Mouse (Mus musculus): ENCODE data around the gene Auts2. TPM values are rescaled to one million over a fixed set of nuclear protein-coding genes. Genes with fewer than 3 reads are reported as not detected.

The Auts2 gene
- polyA plus RNA-seq, 1 experiment from 2014 or later = 1.8 TPM

- no peak overlapping the region for H3K4me3 ChIP-seq (ENCODE audit: low read depth, low read length)
- no peak overlapping the region for H3K27ac ChIP-seq (ENCODE audit: low read length)
- no peak overlapping the region for H3K9ac ChIP-seq (ENCODE audit: low read depth, low read length)
- no peaks in the 10 kb centered on the region for H3K27me3 ChIP-seq (ENCODE audit: control insufficient read depth, insufficient read depth, low read depth, low read length)
- no peaks in the 10 kb centered on the region for H3K9me3 ChIP-seq (replicated peaks; ENCODE audit: control insufficient read depth, low read length)
- H3K4me1 ChIP-seq (ENCODE audit: control insufficient read depth, low read depth, low read length) = no peaks in the 10 kb centered on the region; the same call in 1 of the 2 replicates
- WGBS (ENCODE audit: insufficient replicate concordance) = 59% methylated on average over 3 of the region's 3 CpGs
- H3K4me2 ChIP-seq (ENCODE audit: low read depth, low read length) = no peak overlapping the region
- ATAC-seq (ENCODE audit: low read depth) = no peak
- H3K36me3 ChIP-seq (ENCODE audit: control insufficient read depth, insufficient read depth) = no peaks in the 10 kb centered on the region
These were observed 945.6 kb downstream of the Auts2 start for GRCm38 (mm10) chr5:131597503-131597902.

- Histone ChIP-seq H3K4me2 (ENCODE audit: low read depth, low read length) (no peak overlapping the region), H3K9me3 (replicated peaks; ENCODE audit: control insufficient read depth, low read length) (no peaks in the 10 kb centered on the region), H3K27ac (ENCODE audit: low read length) (no peak overlapping the region), H3K9ac (ENCODE audit: low read depth, low read length) (no peak overlapping the region), H3K4me1 (ENCODE audit: control insufficient read depth, low read depth, low read length) (no peaks in the 10 kb centered on the region; the same call in 1 of the 2 replicates), H3K36me3 (ENCODE audit: control insufficient read depth, insufficient read depth) (no peaks in the 10 kb centered on the region), H3K4me3 (ENCODE audit: low read depth, low read length) (no peak overlapping the region), H3K27me3 (ENCODE audit: control insufficient read depth, insufficient read depth, low read depth, low read length) (no peaks in the 10 kb centered on the region)
- 15% methylated on average over 10 of the region's 10 CpGs for WGBS (ENCODE audit: insufficient replicate concordance)
- ATAC-seq (ENCODE audit: low read depth) = no peak
These were observed 946.6 kb downstream of the Auts2 start for GRCm38 (mm10) chr5:131596591-131596990.

GRCm38 (mm10) chr5:131595730-131596129 lies 947.4 kb downstream of the Auts2 start:
- H3K9ac ChIP-seq (ENCODE audit: low read depth, low read length) = no peak overlapping the region

GRCm38 (mm10) chr5:131594597-131594996 lies 948.5 kb downstream of the Auts2 start:
- Histone ChIP-seq H3K36me3 (ENCODE audit: control insufficient read depth, insufficient read depth) (no peaks in the 10 kb centered on the region), H3K4me2 (ENCODE audit: low read depth, low read length) (no peak overlapping the region), H3K4me3 (ENCODE audit: low read depth, low read length) (no peak overlapping the region), H3K27ac (ENCODE audit: low read length) (no peak overlapping the region), H3K9me3 (replicated peaks; ENCODE audit: control insufficient read depth, low read length) (no peaks in the 10 kb centered on the region), H3K27me3 (ENCODE audit: control insufficient read depth, insufficient read depth, low read depth, low read length) (no peaks in the 10 kb centered on the region), H3K4me1 (ENCODE audit: control insufficient read depth, low read depth, low read length) (no peaks in the 10 kb centered on the region; the same call in 1 of the 2 replicates), H3K9ac (ENCODE audit: low read depth, low read length) (no peak overlapping the region)
- 71% methylated on average over 3 of the region's 3 CpGs for WGBS (ENCODE audit: insufficient replicate concordance)
- no peak for ATAC-seq (ENCODE audit: low read depth)

More at GRCm38 (mm10) chr5:131595730-131596129, 947.4 kb downstream of the Auts2 start:
- Histone ChIP-seq H3K4me3 (ENCODE audit: low read depth, low read length) (no peak overlapping the region), H3K4me1 (ENCODE audit: control insufficient read depth, low read depth, low read length) (no peaks in the 10 kb centered on the region; the same call in 1 of the 2 replicates), H3K4me2 (ENCODE audit: low read depth, low read length) (no peak overlapping the region), H3K27me3 (ENCODE audit: control insufficient read depth, insufficient read depth, low read depth, low read length) (no peaks in the 10 kb centered on the region), H3K36me3 (ENCODE audit: control insufficient read depth, insufficient read depth) (no peaks in the 10 kb centered on the region), H3K9me3 (replicated peaks; ENCODE audit: control insufficient read depth, low read length) (no peaks in the 10 kb centered on the region), H3K27ac (ENCODE audit: low read length) (no peak overlapping the region)
- 32% methylated on average over 8 of the region's 8 CpGs for WGBS (ENCODE audit: insufficient replicate concordance)
- ATAC-seq (ENCODE audit: low read depth) = no peak

GRCm38 (mm10) chr5:131593261-131593660 lies 949.9 kb downstream of the Auts2 start:
- no peak for ATAC-seq (ENCODE audit: low read depth)
- WGBS (ENCODE audit: insufficient replicate concordance) = 62% methylated on average over 10 of the region's 10 CpGs

GRCm38 (mm10) chr5:131589948-131590467 lies 953.1 kb downstream of the Auts2 start:
- ATAC-seq (ENCODE audit: low read depth) = no peak
- Histone ChIP-seq H3K36me3 (ENCODE audit: control insufficient read depth, insufficient read depth) (no peaks in the 10 kb centered on the region), H3K9ac (ENCODE audit: low read depth, low read length) (no peak overlapping the region), H3K27me3 (ENCODE audit: control insufficient read depth, insufficient read depth, low read depth, low read length) (no peaks in the 10 kb centered on the region), H3K27ac (ENCODE audit: low read length) (no peak overlapping the region), H3K4me2 (ENCODE audit: low read depth, low read length) (no peak overlapping the region), H3K4me3 (ENCODE audit: low read depth, low read length) (no peak overlapping the region), H3K9me3 (replicated peaks; ENCODE audit: control insufficient read depth, low read length) (no peaks in the 10 kb centered on the region), H3K4me1 (ENCODE audit: control insufficient read depth, low read depth, low read length) (no peaks in the 10 kb centered on the region; the same call in 1 of the 2 replicates)
- WGBS (ENCODE audit: insufficient replicate concordance) = 58% methylated on average over 6 of the region's 6 CpGs

More at GRCm38 (mm10) chr5:131593261-131593660, 949.9 kb downstream of the Auts2 start:
- H3K27me3 ChIP-seq (ENCODE audit: control insufficient read depth, insufficient read depth, low read depth, low read length) = no peaks in the 10 kb centered on the region
- H3K27ac ChIP-seq (ENCODE audit: low read length) = no peak overlapping the region
- no peaks in the 10 kb centered on the region for H3K9me3 ChIP-seq (replicated peaks; ENCODE audit: control insufficient read depth, low read length)
- H3K9ac ChIP-seq (ENCODE audit: low read depth, low read length) = no peak overlapping the region
- H3K36me3 ChIP-seq (ENCODE audit: control insufficient read depth, insufficient read depth) = no peaks in the 10 kb centered on the region
- H3K4me2 ChIP-seq (ENCODE audit: low read depth, low read length) = no peak overlapping the region
- H3K4me3 ChIP-seq (ENCODE audit: low read depth, low read length) = no peak overlapping the region
- no peaks in the 10 kb centered on the region; the same call in 1 of the 2 replicates for H3K4me1 ChIP-seq (ENCODE audit: control insufficient read depth, low read depth, low read length)

GRCm38 (mm10) chr5:131586332-131586700 lies 956.8 kb downstream of the Auts2 start:
- 70% methylated on average over 5 of the region's 5 CpGs for WGBS (ENCODE audit: insufficient replicate concordance)
- Histone ChIP-seq H3K9ac (ENCODE audit: low read depth, low read length) (no peak overlapping the region), H3K36me3 (ENCODE audit: control insufficient read depth, insufficient read depth) (no peaks in the 10 kb centered on the region), H3K4me3 (ENCODE audit: low read depth, low read length) (no peak overlapping the region), H3K9me3 (replicated peaks; ENCODE audit: control insufficient read depth, low read length) (no peaks in the 10 kb centered on the region), H3K4me1 (ENCODE audit: control insufficient read depth, low read depth, low read length) (no peaks in the 10 kb centered on the region), H3K27ac (ENCODE audit: low read length) (no peak overlapping the region), H3K4me2 (ENCODE audit: low read depth, low read length) (no peak overlapping the region), H3K27me3 (ENCODE audit: control insufficient read depth, insufficient read depth, low read depth, low read length) (no peaks in the 10 kb centered on the region)
- ATAC-seq (ENCODE audit: low read depth) = no peak

GRCm38 (mm10) chr5:131585684-131586331 lies 957.3 kb downstream of the Auts2 start:
- no peak overlapping the region for H3K4me3 ChIP-seq (ENCODE audit: low read depth, low read length)
- no peak overlapping the region for H3K4me2 ChIP-seq (ENCODE audit: low read depth, low read length)
- no peak overlapping the region for H3K27ac ChIP-seq (ENCODE audit: low read length)
- no peak overlapping the region for H3K9ac ChIP-seq (ENCODE audit: low read depth, low read length)
- no peaks in the 10 kb centered on the region for H3K27me3 ChIP-seq (ENCODE audit: control insufficient read depth, insufficient read depth, low read depth, low read length)
- no peaks in the 10 kb centered on the region for H3K4me1 ChIP-seq (ENCODE audit: control insufficient read depth, low read depth, low read length)
- ATAC-seq (ENCODE audit: low read depth) = no peak
- 53% methylated on average over 26 of the region's 26 CpGs for WGBS (ENCODE audit: insufficient replicate concordance)
- no peaks in the 10 kb centered on the region for H3K9me3 ChIP-seq (replicated peaks; ENCODE audit: control insufficient read depth, low read length)
- no peaks in the 10 kb centered on the region for H3K36me3 ChIP-seq (ENCODE audit: control insufficient read depth, insufficient read depth)
